Mouse (Mus musculus) adipocyte (in vitro differentiated cells): ENCODE measurements around the gene Errfi1.
A peak's percentile ranks its signal among the peaks of the same experiment; 100 is the strongest.
"Not testable (repeated sequence)": the region's sequence is repeated elsewhere in the genome, so short reads cannot be mapped to it uniquely, and the experiment has no call there.

Experiments
- DNase-seq: peaks from one replicate; pipeline ENCODE4 v3.0.0-alpha.2; 2016; ENCODE audit warnings: low spot score

The Errfi1 gene

GRCm38 (mm10) chr4:150849964-150850363 lies 3.8 kb upstream of the Errfi1 start:
- peak; percentile 42 for DNase-seq

GRCm38 (mm10) chr4:150850893-150851292 lies 2.8 kb upstream of the Errfi1 start:
- DNase-seq: no peak

DNA sequence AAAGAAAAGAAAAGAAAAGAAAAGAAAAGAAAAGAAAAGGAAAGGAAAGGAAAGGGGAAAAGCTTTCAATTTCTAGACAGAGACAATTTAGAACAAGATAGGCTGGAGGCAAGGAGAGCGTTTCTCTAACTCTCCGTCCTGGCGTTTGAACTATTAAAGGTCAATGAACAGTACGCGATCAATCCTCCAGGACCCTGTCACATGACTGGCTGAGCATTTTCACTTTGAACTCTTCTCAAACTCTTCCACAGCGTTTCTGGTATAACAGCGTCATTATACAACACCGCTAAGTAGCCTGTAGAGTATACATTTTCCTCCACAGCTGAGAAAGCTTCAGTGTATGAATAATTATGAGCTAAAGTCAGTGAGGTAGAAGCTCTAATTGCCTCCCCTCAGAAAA lies 1.7 kb upstream of the Errfi1 start:
- DNase-seq: no peak

DNA sequence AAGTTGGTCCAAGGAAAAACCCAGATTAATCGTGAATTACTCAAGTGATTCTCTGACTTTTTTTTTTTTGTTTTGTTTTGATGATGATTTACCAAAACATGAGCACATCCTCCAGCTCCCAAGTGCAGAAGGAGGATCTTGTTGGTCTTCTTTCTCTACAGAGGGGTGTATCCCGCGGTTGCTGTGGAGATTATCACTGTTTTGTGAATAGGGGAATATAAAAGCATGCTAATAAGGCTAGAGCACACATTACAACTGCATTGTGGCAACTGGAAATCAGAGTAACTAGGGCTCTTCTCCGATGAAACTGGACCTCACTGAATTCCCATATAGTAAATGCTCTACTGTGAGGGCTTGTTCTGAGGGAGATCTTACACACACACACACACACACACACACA lies 1.2 kb upstream of the Errfi1 start:
- DNase-seq: no peak

DNA sequence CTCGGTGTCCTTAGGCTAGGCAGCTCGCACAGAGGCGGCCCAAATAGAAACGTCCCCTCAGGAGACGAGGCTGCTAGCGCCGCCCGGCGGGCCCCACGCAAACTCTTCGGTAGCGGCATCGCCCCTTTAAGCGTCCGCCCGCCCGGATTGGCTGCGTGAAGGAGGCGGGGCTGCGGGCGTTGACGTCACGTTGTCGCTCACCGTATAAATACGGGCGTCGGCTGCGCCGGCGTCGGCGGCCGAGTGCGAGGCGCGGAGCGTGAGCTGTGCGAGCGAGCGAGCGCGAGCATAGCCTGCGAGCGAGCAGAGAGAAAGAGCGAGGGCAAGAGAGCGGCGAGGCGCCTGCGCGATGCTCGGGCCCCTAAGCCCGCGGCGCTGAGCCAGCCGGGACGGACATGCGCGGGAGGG lies 1.1 kb downstream of the Errfi1 start:
- DNase-seq: peak; percentile 90

DNA sequence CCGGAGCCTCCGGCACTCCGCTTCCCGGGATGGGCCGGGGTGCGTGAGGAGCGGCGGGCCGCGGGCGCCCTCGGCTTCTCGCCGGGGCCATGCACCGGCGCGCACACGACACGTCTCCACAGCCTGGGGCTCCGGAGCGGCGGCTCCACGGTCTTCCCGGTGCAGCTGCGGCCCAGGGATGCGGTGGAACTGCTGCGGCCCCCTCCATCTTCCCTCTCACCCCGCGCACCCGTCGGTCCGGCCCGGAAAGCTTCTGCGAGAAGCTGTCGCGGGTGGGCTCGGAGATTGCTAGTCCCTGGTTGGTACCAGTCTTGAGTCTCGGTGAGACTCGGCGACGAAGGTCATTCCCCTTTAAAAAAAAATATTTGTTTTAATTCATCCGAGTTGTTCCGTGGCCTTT lies 1.6 kb downstream of the Errfi1 start:
- DNase-seq: no peak

- DNase-seq: no peak
These were observed 6.8 kb downstream of the Errfi1 start for GRCm38 (mm10) chr4:150860526-150860925.

DNA sequence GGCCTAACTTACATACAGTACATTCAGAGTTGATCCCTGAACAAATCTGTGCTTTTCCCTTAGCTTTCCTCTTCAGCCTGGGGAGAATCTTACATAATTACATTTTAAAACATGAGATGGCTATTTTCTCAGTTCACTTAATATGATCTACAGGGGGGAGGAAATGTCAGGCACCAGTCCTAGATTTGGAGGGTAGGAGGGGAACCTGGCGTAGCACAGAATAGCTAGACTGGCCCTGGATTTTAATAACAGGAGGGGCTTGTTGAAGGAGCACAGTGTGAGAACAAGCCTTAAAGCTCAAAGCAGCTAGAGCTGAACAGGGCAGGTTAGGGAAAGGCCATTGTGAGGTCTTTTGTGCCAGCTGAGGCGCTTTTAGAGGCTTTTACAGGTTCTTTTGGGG lies 7.4 kb downstream of the Errfi1 start:
- no peak for DNase-seq

- no peak for DNase-seq
These were observed 9.1 kb downstream of the Errfi1 start for GRCm38 (mm10) chr4:150862626-150863375.

GRCm38 (mm10) chr4:150865371-150865770 lies 11.7 kb downstream of the Errfi1 start:
- peak; percentile 62 for DNase-seq

DNA sequence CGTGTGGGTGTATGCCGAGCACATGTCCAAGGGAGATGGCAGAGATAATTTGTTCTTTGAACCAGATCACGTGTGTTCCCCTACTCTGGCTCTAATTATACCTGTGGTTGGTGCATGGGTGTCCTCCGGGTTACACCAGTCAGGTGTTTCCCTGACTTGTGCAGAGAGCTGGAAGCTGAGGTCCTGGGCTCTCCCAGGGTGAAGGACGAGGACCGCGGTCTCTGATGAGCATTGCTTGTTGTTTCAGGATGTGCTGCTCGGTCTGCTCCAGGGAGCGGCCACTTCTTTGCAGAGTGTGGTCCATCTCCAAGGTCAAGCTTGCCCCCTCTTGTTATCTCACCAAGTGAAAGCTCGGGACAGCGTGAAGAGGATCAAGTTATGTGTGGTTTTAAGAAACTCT lies 12.3 kb downstream of the Errfi1 start:
- DNase-seq: no peak

GRCm38 (mm10) chr4:150866494-150866893 lies 12.8 kb downstream of the Errfi1 start:
- DNase-seq: no peak

GRCm38 (mm10) chr4:150868161-150868560 lies 14.4 kb downstream of the Errfi1 start:
- no peak for DNase-seq

GRCm38 (mm10) chr4:150868859-150869258 lies 15.1 kb downstream of the Errfi1 start:
- DNase-seq: no peak

DNA sequence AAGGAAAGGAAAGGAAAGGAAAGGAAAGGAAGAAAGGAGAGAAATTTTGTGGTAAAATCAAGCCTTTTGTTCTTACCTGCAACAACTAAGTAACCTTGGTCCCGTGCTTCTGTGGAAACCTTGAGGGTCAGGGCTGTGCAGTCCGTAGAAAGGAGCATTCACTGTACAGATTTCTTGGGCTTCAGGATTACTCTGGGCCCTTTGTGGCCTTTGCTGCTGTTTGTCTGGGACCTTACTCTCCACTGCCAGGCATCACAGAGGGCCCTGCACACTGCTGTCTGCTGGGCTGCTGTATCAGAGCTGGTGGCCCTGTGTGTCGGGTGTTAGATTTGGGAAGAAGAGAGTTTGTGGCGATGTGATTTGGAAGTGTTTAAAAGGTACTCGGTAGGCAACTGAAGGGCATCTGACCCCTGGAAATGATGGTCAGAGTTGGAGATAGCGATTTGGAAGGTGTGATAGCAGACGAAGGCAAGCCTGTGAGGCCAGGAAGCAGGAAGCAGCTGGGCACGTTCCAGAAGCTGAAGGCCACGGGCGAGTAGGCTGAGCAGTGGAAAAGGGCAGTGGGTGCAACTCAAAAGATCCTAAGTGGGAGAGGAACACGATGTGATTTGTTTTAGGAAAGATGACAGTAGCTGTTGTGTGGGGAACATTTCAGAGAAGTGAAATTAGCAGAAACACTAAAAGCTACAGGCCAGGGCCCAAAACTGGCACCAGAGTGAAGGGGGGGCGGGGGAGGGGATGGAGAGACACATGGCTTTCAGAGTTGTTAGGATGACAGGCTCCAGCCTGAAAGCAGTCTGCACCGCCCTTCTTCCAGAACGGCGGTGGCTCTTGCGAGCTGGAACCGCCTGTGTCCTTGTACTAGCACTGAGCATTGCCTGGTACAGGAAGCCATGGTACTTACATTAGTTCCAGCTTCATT lies 15.8 kb downstream of the Errfi1 start:
- peak; percentile 42 for DNase-seq

GRCm38 (mm10) chr4:150870963-150871391 lies 17.3 kb downstream of the Errfi1 start:
- no peak for DNase-seq

DNA sequence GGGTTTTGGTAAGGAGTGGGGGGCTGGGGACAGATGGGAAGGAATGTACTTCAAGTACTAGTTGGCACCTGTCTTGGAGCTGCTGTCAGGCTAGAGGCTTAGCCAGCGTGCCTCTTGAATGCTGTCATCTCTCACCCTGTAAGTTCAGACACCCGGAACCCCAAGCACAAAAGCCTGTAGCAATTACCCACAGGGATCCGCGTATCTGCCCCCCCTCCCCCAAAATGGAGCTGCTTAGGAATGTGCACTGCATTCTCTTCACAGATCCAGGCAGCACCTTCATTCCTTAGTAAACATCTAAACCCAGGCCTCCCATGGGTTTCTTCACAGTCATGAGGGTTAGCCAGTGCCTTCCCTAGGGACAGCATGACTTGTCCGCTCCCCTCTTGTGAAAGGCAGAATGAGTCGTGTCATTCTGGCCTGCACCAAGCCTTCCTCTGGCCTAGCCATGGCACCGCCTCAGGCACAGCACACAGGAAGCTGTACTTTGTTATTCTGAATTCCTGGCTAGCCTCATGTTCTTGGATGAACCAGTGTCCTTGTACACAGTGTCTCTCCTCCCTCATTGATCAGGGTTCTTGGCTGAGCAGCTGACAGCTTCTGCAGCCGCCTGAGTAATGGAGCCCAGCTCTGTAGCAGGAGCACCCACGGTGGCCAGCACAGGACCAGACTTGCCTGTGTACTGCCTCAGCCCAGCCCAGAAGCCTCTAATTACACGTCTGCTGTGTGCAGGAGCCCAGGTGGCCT lies 17.8 kb downstream of the Errfi1 start:
- DNase-seq: peak; percentile 89

- peak; percentile 45 for DNase-seq
These were observed 18.5 kb downstream of the Errfi1 start for GRCm38 (mm10) chr4:150872139-150872651.

DNA sequence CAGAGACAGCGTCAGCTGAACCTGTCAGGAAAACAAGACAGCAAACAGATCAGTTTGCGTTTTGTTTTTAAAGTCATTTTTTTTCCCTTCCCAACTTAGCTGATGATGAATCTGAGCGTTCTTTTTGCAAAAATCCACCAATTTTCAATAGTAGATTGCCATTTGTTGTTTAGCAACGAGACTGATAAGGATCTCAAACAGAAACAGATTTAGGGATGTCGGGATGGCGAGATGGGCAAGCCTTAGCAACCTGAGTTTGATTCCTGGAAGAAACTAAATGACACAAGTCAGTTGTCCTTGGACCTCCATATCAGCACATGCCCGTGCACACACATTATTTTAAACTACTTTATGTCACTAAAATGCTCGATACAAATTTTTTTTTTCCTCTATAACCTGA lies 19.0 kb downstream of the Errfi1 start:
- no peak for DNase-seq

DNA sequence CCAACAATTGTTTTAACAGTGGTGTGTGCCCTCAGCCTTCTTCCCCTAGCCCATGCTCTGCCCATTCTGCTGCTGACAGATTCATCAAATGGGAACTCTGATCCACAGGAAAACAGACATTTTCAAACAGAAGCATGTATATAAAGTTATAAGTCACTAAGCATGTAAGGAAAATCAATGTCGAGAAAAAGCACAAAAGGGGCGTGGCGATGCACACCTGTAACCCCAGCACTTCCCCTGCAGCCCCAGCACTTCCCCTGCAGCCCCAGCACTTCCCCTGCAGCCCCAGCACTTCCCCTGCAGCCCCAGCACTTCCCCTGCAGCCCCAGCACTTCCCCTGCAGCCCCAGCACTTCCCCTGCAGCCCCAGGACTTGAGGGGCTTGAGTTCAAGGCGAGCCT lies 20.7 kb downstream of the Errfi1 start:
- DNase-seq: not testable (repeated sequence)

DNA sequence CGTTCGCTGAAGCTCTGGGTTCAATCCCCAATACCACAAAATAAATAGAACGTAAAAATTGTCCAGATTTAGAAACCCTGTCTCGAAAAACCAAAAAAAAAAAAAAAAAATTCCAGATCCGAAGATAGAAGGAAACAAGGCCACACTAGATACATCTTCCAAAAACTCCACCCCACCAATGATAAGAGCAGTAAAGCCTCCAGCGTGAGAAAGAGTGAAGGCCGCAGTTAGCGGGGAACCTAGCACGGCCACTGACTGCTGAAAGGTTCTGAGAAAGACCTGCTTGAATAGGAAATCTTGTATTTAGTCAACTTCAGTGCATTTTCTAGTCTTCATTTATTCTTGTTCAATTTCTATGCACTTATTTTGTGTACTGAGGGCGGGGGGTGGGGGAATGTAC lies 21.7 kb downstream of the Errfi1 start:
- DNase-seq: no peak

DNA sequence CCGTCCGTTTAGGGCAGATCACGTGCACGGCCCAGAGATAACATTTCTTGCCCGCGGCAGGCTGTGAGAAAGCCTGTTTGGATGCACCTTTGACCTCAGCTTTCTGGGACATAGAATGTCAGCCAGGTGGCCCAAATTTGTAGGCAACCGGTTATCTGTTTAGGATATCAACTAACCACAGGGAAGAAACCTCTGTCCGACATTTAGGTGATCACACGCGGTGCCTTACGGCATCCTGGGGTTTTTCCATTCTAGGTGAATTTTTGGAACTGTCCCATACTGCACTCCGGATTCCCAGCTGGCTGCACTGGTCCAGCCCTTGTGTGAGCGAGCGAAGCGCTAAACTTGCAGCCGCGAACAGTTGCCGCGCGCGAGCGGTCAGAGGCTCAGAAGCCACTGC lies 25.9 kb downstream of the Errfi1 start:
- no peak for DNase-seq
